ENCODE assay signal across 22 mouse cellular contexts in the genomic region with DNA sequence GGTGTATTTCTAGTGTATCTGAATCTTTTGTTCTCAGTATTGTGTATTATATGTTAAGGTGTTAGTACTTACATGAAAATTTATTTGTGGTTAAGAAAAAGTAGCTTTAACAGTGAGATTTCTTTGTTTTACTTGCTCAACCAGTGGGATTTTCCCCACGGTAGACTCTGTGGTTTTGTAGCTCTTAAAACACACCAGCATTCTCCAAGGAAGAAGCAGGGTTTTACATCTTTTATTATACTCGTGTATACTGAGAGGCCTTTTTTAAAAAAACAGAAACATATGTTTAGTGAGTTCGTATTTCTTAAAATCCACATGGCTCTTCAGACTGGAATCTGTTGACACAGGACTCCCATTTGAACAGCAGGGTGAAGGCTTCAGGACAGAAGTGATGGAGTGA. TPM values are rescaled to one million over a fixed set of nuclear protein-coding genes. Genes with fewer than 3 reads are reported as not detected.
DNase-seq lines count a peak whose midpoint lies in the region; ATAC-seq and TF ChIP-seq lines count a peak whose summit lies in the region.
"Had no signal": no experiment of that assay in that cellular context is flagged by ENCODE, and none has a peak within 500 bp of the region (broad histone marks: within the 10 kb centered on the region; RNA-seq: fewer than 3 reads in every experiment).

No protein-coding gene starts in this region.

- no peak for TF ChIP-seq CTCF in heart, adult 2 months (IDR thresholded peaks at IDR 0.05)
- no peak for TF ChIP-seq CTCF in CH12.LX (conservative IDR thresholded peaks at IDR 0.05 in 1 of 2, IDR thresholded peaks at IDR 0.05 in 1 of 2; ENCODE audit: low read depth in 2 of 2, low read length in 2 of 2)

- H3K27ac ChIP-seq in heart, adult 2 months = no peak overlapping the region
- H3K27ac ChIP-seq in CH12.LX (ENCODE audit: insufficient read depth, low read depth) = no peak overlapping the region
- 0 out of 2 replicates have a peak overlapping the region, but pooled peaks have one; percentile 33 for H3K27ac ChIP-seq in embryonic facial prominence, embryonic 14.5 days (replicated peaks; ENCODE audit: low read depth, low read length)
- H3K27ac ChIP-seq in intestine, embryonic 15.5 days = no peak overlapping the region
- H3K27ac ChIP-seq: embryonic facial prominence, embryonic 15.5 days; forebrain, embryonic 15.5 days; heart, embryonic 15.5 days; hindbrain, embryonic 13.5 days; hindbrain, postnatal 0 days had no signal

- no peak for TF ChIP-seq RAD21 in CH12.LX (IDR thresholded peaks at IDR 0.05; ENCODE audit: low read depth, low read length)

- peaks cover 3% of the 10 kb centered on the region for H3K4me1 ChIP-seq in heart, adult 2 months (ENCODE audit: control insufficient read depth, insufficient read depth, low read length)
- peaks cover 22 to 69% of the 10 kb centered on the region in 2 experiments for H3K4me1 ChIP-seq in CH12.LX (ENCODE audit: control insufficient read depth in 1 of 2, insufficient read depth in 2 of 2)
- H3K4me1 ChIP-seq in embryonic facial prominence, embryonic 14.5 days (ENCODE audit: control insufficient read depth, insufficient read depth, low read length) = peaks cover 29% of the 10 kb centered on the region
- H3K4me1 ChIP-seq in intestine, embryonic 15.5 days (replicated peaks) = no peaks in the 10 kb centered on the region
- H3K4me1 ChIP-seq: forebrain, embryonic 15.5 days had no signal

- TF ChIP-seq POLR2A in heart, adult 2 months (IDR thresholded peaks at IDR 0.05; ENCODE audit: insufficient read depth, low read depth, low read length) = no peak
- TF ChIP-seq POLR2A in CH12.LX (IDR thresholded peaks at IDR 0.05; ENCODE audit: low read depth, low read length) = no peak

- H3K9ac ChIP-seq in heart, adult 2 months (ENCODE audit: low read depth, low read length) = no peak overlapping the region
- H3K9ac ChIP-seq in CH12.LX (ENCODE audit: insufficient read depth, low read depth) = no peak overlapping the region
- H3K9ac ChIP-seq in embryonic facial prominence, embryonic 14.5 days (ENCODE audit: low read depth, low read length) = no peak overlapping the region
- H3K9ac ChIP-seq in intestine, embryonic 15.5 days = no peak overlapping the region
- H3K9ac ChIP-seq: embryonic facial prominence, embryonic 15.5 days; forebrain, embryonic 15.5 days; heart, embryonic 15.5 days; hindbrain, embryonic 13.5 days had no signal

- no peak overlapping the region for H3K4me3 ChIP-seq in heart, adult 2 months
- H3K4me3 ChIP-seq in CH12.LX (replicated peaks in 1 of 3; ENCODE audit: low read depth in 2 of 3, low read length in 2 of 3, poor library complexity in 1 of 3) = no peak overlapping the region
- no peak overlapping the region for H3K4me3 ChIP-seq in embryonic facial prominence, embryonic 14.5 days (ENCODE audit: low read depth, low read length)
- H3K4me3 ChIP-seq in intestine, embryonic 15.5 days (replicated peaks) = no peak overlapping the region
- H3K4me3 ChIP-seq: embryonic facial prominence, embryonic 15.5 days; erythroblast, embryonic 14.5 days; forebrain, embryonic 15.5 days; heart, embryonic 15.5 days; hindbrain, embryonic 13.5 days had no signal

- in situ Hi-C loops in CH12.LX (cut with MboI; ENCODE audit: low pct_ligation_motif_present, low pct_unique_long_range_greater_than_20kb, low sequenced_read_pairs) = no loop called here

- H3K27me3 ChIP-seq in heart, adult 2 months (ENCODE audit: control insufficient read depth, insufficient read depth, low read length) = no peaks in the 10 kb centered on the region
- no peaks in the 10 kb centered on the region for H3K27me3 ChIP-seq in CH12.LX (replicated peaks)
- no peaks in the 10 kb centered on the region; the same call in 1 of the 2 replicates for H3K27me3 ChIP-seq in embryonic facial prominence, embryonic 14.5 days (replicated peaks; ENCODE audit: control insufficient read depth, insufficient read depth, low read length)
- no peaks in the 10 kb centered on the region for H3K27me3 ChIP-seq in intestine, embryonic 15.5 days (replicated peaks)
- H3K27me3 ChIP-seq: forebrain, embryonic 15.5 days; heart, embryonic 15.5 days; hindbrain, embryonic 13.5 days had no signal

- H3K9me3 ChIP-seq in CH12.LX (replicated peaks; ENCODE audit: low read length) = no peaks in the 10 kb centered on the region
- H3K9me3 ChIP-seq in embryonic facial prominence, embryonic 14.5 days (ENCODE audit: control insufficient read depth, low read length) = no peaks in the 10 kb centered on the region
- H3K9me3 ChIP-seq in intestine, embryonic 15.5 days = no peaks in the 10 kb centered on the region
- H3K9me3 ChIP-seq: embryonic facial prominence, embryonic 15.5 days; forebrain, embryonic 15.5 days; heart, embryonic 15.5 days; hindbrain, embryonic 13.5 days had no signal

- TF ChIP-seq EP300 in heart, adult 2 months (IDR thresholded peaks at IDR 0.05; ENCODE audit: insufficient read depth, low read depth, low read length) = no peak
- peak; percentile 67 for TF ChIP-seq EP300 in CH12.LX (IDR thresholded peaks at IDR 0.05; ENCODE audit: low read length)

- no peaks in the 10 kb centered on the region for H3K79me2 ChIP-seq in heart, adult 2 months (replicated peaks; ENCODE audit: control insufficient read depth, insufficient read depth, low read length)
- H3K79me2 ChIP-seq in CH12.LX (replicated peaks; ENCODE audit: control insufficient read depth, extremely low read depth, insufficient read depth, poor library complexity, severe bottlenecking) = no peaks in the 10 kb centered on the region

- peak; percentile 36; the same call in 1 of the 2 replicates for ATAC-seq in embryonic facial prominence, embryonic 14.5 days (ENCODE audit: low read depth)
- ATAC-seq in intestine, embryonic 15.5 days = no peak
- ATAC-seq: forebrain, embryonic 15.5 days; hindbrain, postnatal 0 days had no signal

- peak; percentile 1 for DNase-seq in heart, adult 11 months
- no peak for DNase-seq in heart, adult 2 months
- DNase-seq in CH12.LX (ENCODE audit: extremely low read depth) = peak; percentile 47
- no peak for DNase-seq in embryonic facial prominence, embryonic 14.5 days (ENCODE audit: low spot score)
- DNase-seq in urinary bladder, adult 18-20 months (ENCODE audit: low spot score in 2 of 2) = no peak
- no peak for DNase-seq in lung, postnatal 36 days
- DNase-seq: adrenal gland, postnatal 10 days; cerebellum, adult 11 months; cerebellum, adult 8-10 months; cerebellum, postnatal 14 days; embryo, embryonic 11 days; gastrocnemius, postnatal 36 days; heart, adult 18-20 months; heart, postnatal 14 days had no signal

- 88% methylated on average over 3 of the region's 3 CpGs for WGBS in heart, adult 2 months
- 20% methylated on average over 3 of the region's 3 CpGs for WGBS in embryonic facial prominence, embryonic 14.5 days
- WGBS in intestine, embryonic 15.5 days = 65% methylated on average over 3 of the region's 3 CpGs

- peak overlapping the region; percentile 50; the same call in 1 of the 2 replicates for H3K4me2 ChIP-seq in CH12.LX (ENCODE audit: insufficient read depth, low read depth, poor library complexity, severe bottlenecking)
- H3K4me2 ChIP-seq in embryonic facial prominence, embryonic 14.5 days (ENCODE audit: low read depth, low read length) = no peak overlapping the region
- no peak overlapping the region for H3K4me2 ChIP-seq in intestine, embryonic 15.5 days (replicated peaks)
- H3K4me2 ChIP-seq: embryonic facial prominence, embryonic 15.5 days; forebrain, embryonic 15.5 days; heart, embryonic 11.5 days; heart, embryonic 15.5 days; hindbrain, embryonic 13.5 days had no signal

- intact Hi-C loops in heart, adult 2 months (cut with DNase I) = loop anchor here (5.0 kb wide), 1 partner anchor 190 kb away; no protein-coding TSS in a partner anchor

- peaks cover 5% of the 10 kb centered on the region; the same call in 1 of the 2 replicates for H3K36me3 ChIP-seq in heart, adult 2 months (ENCODE audit: control insufficient read depth, insufficient read depth, low read length)
- H3K36me3 ChIP-seq in CH12.LX (replicated peaks in 1 of 2; ENCODE audit: control insufficient read depth in 1 of 2, insufficient read depth in 1 of 2, low read length in 1 of 2) = peaks cover 0 to 8% of the 10 kb centered on the region in 2 experiments
- no peaks in the 10 kb centered on the region for H3K36me3 ChIP-seq in embryonic facial prominence, embryonic 14.5 days (ENCODE audit: control insufficient read depth, insufficient read depth, low read length)
- no peaks in the 10 kb centered on the region; the same call in 1 of the 2 replicates for H3K36me3 ChIP-seq in intestine, embryonic 15.5 days
- H3K36me3 ChIP-seq: embryonic facial prominence, embryonic 15.5 days; forebrain, embryonic 15.5 days; heart, embryonic 15.5 days; hindbrain, embryonic 13.5 days had no signal

- dilution Hi-C loops in CH12.LX (cut with MboI; ENCODE audit: extremely low pct_ligation_motif_present, extremely low pct_unique_long_range_greater_than_20kb, low sequenced_read_pairs) = no loop called here

TF ChIP-seq in CH12.LX, 34 proteins besides CTCF, POLR2A, EP300 and RAD21 (continues in another document):
- peak; percentile 57; the same call in 1 of the 2 replicates for TF ChIP-seq MEF2A (IDR thresholded peaks at IDR 0.05; ENCODE audit: borderline replicate concordance, low read depth, low read length)
- TF ChIP-seq ELF1 (IDR thresholded peaks at IDR 0.05; ENCODE audit: low read depth, low read length) = no peak
- peak; percentile 48; the same call in 1 of the 2 replicates for TF ChIP-seq MYC (IDR thresholded peaks at IDR 0.05; ENCODE audit: low read depth, low read length)
- TF ChIP-seq BHLHE40 (IDR thresholded peaks at IDR 0.05; ENCODE audit: low read depth, low read length) = peak; percentile 46; the same call in 1 of the 2 replicates
- TF ChIP-seq IRF4 (IDR thresholded peaks at IDR 0.05; ENCODE audit: low read depth, low read length) = peak; percentile 40; the same call in 1 of the 2 replicates
- TF ChIP-seq NRF1 (IDR thresholded peaks at IDR 0.05; ENCODE audit: low read depth, low read length) = no peak

RNA-seq across cellular contexts. Expression of a gene that starts 40.8 kb away (rescaled TPM):
- total RNA-seq in heart, adult 2 months (2021) = 1 to 10 TPM; 3.8 to 4.0 TPM
- polyA plus RNA-seq in heart, adult 2 months (2012; rRNA removed) = 8.0 and 11.7 TPM in 2 replicates
- total RNA-seq in CH12.LX (2012; rRNA removed) (10.2 and 10.3 TPM in 2 replicates), CH12.LX (2014; rRNA removed) (13.6 and 15.4 TPM in 2 replicates)
- polyA plus RNA-seq in CH12.LX (2012; ENCODE audit: insufficient read length, low read depth) = 6.9 and 7.0 TPM in 2 replicates
- 13.3 and 13.4 TPM in 2 replicates for polyA plus RNA-seq in embryonic facial prominence, embryonic 14.5 days (2014; fragmentation: Nextera tagmentation; extraction: Ambion mirVana)
- polyA plus RNA-seq in intestine, embryonic 15.5 days (2015; fragmentation: Nextera tagmentation; extraction: Ambion mirVana) = 7.0 and 7.3 TPM in 2 replicates
- polyA plus RNA-seq: erythroblast, embryonic 14.5 days had no signal

RNA-seq across cellular contexts. Expression of a gene that starts 40.9 kb away (rescaled TPM):
- 10 to 100 TPM; 51.8 to 52.4 TPM for total RNA-seq in heart, adult 2 months (2021)
- polyA plus RNA-seq in heart, adult 2 months (2012; rRNA removed) = 16.0 and 29.7 TPM in 2 replicates
- 21.9 and 26.3 TPM in 2 replicates for total RNA-seq in CH12.LX (2012; rRNA removed)
- total RNA-seq in CH12.LX (2014; rRNA removed) = 51.3 and 57.7 TPM in 2 replicates
- polyA plus RNA-seq in CH12.LX (2012; ENCODE audit: insufficient read length, low read depth) = 40.4 and 40.5 TPM in 2 replicates
- 15.4 and 20.7 TPM in 2 replicates for polyA plus RNA-seq in embryonic facial prominence, embryonic 14.5 days (2014; fragmentation: Nextera tagmentation; extraction: Ambion mirVana)
- polyA plus RNA-seq in intestine, embryonic 15.5 days (2015; fragmentation: Nextera tagmentation; extraction: Ambion mirVana) = 16.5 and 16.6 TPM in 2 replicates

Comparison
In these comparisons a context has a peak if more than half of its experiments do, and no peak if none do; other contexts are left out.
1. DNase-seq: peak in heart, adult 11 months (single experiment) and CH12.LX (single experiment); none in heart, adult 2 months (0 of 2), embryonic facial prominence, embryonic 14.5 days (single experiment), urinary bladder, adult 18-20 months (0 of 2) and lung, postnatal 36 days (single experiment).